Mouse (Mus musculus) limb, embryonic 15.5 days (tissue): ENCODE results near the gene Tmem56. TPM values are rescaled to one million over a fixed set of nuclear protein-coding genes. Genes with fewer than 3 reads are reported as not detected.
A peak's percentile ranks its signal among the peaks of the same experiment; 100 is the strongest.

Source experiments
- ATAC-seq: fragments of 200-750 bp; cut with Nextera tagmentation; 2 replicates; pipeline ENCODE4 v1.8.0; 2017; ENCODE audit warnings: low read depth, moderate TSS enrichment; ENCODE audit not compliant: insufficient number of reproducible peaks, low FRiP score, low TSS enrichment
- H3K27ac ChIP-seq: fragments of 300-500 bp; sonication (generic); 2 replicates; pipeline ENCODE4 v1.5.1; 2015; ENCODE audit warnings: moderate library complexity, mild to moderate bottlenecking, inconsistent platforms
- H3K27me3 ChIP-seq: fragments of 300-500 bp; sonication (generic); 2 replicates; pipeline ENCODE4 v1.6.1; 2015; ENCODE audit warnings: inconsistent platforms
- H3K36me3 ChIP-seq: fragments of 300-500 bp; sonication (generic); 2 replicates; pipeline ENCODE4 v1.6.1; 2015; ENCODE audit warnings: inconsistent platforms
- H3K4me1 ChIP-seq: fragments of 300-500 bp; sonication (generic); 2 replicates; pipeline ENCODE4 v1.6.1; 2015; ENCODE audit warnings: inconsistent platforms
- H3K4me2 ChIP-seq: fragments of 300-500 bp; sonication (generic); 2 replicates; pipeline ENCODE4 v1.6.1; 2015; ENCODE audit warnings: mild to moderate bottlenecking, inconsistent platforms
- H3K4me3 ChIP-seq: fragments of 300-500 bp; sonication (generic); 2 replicates; pipeline ENCODE4 v1.5.1; 2015; ENCODE audit warnings: mild to moderate bottlenecking, inconsistent platforms
- H3K9ac ChIP-seq: fragments of 300-500 bp; sonication (generic); 2 replicates; pipeline ENCODE4 v1.6.1; 2015; ENCODE audit warnings: inconsistent platforms
- H3K9me3 ChIP-seq: fragments of 300-500 bp; sonication (generic); 2 replicates; pipeline ENCODE4 v1.6.1; 2016; ENCODE audit warnings: inconsistent platforms
- WGBS: fragments of 180-500 bp; shearing (Covaris S2); methylation state at CpG from one replicate; pipeline ENCODE4 v1.1.7; 2015; 5-methylcytosine and 5-hydroxymethylcytosine counted together
- polyA plus RNA-seq: library from polyadenylated mRNA; unstranded; fragments of >200 nt; fragmentation: Nextera tagmentation; extraction: Ambion mirVana; gene quantifications from 2 replicates; pipeline ENCODE4 v1.2.1, GENCODE M21; 2015

Tmem56 gene
- polyA plus RNA-seq, 1 experiment from 2014 or later, result 1.3 TPM

DNA sequence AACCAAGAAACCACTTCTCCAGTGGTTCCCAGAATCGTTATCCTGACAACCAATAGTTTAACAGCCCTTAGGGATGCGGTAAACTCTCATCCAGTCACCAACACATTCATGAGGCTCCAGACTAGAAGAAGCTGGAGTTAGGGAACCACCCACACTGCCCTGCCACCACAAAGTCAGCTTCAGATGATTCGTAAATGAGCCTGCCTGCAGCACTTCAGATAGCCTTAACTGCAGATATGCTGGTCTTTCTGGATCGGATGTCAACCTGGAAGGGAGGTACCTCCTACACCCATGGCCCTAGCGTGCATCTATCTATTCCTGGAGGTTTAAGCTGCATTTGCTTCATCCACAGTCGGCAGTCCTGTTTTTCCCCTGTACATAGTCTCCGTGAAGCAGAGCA lies 60.9 kb downstream of the Tmem56 start:
- no peaks in the 10 kb centered on the region for H3K9me3 ChIP-seq
- H3K27ac ChIP-seq, result no peak overlapping the region
- ATAC-seq, result no peak
- H3K27me3 ChIP-seq, result no peaks in the 10 kb centered on the region
- no peaks in the 10 kb centered on the region for H3K4me1 ChIP-seq
- WGBS, result 66% methylated on average over 7 of the region's 7 CpGs
- H3K4me2 ChIP-seq, result no peak overlapping the region
- no peak overlapping the region for H3K4me3 ChIP-seq
- no peak overlapping the region for H3K9ac ChIP-seq
- H3K36me3 ChIP-seq, result no peaks in the 10 kb centered on the region

- WGBS, result 74% methylated on average over 6 of the region's 6 CpGs
Measured at GRCm38 (mm10) chr3:121217011-121217410, 65.9 kb downstream of the Tmem56 start.

DNA sequence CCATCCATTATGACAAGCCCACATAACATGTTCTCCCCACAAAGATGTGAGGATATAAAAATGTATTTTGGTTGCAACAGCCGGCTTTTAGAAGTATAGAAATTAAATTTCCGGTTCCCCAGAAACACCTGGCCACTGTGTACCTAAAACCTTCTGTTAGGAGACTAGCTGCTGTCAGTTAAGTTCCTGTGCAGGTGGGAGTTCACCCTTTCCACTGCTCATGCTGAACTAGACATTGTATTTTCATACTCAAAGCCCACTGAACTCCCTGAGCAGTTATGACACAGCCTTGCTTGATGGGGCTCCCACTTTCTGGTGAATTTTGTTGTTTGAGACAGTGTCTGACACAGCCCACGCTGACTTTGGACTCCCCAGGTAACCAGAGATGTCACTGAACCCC lies 69.4 kb downstream of the Tmem56 start:
- Histone ChIP-seq H3K27me3 (no peaks in the 10 kb centered on the region), H3K27ac (no peak overlapping the region), H3K4me3 (no peak overlapping the region), H3K9me3 (no peaks in the 10 kb centered on the region), H3K36me3 (no peaks in the 10 kb centered on the region), H3K4me1 (no peaks in the 10 kb centered on the region), H3K4me2 (no peak overlapping the region), H3K9ac (no peak overlapping the region)
- 67% methylated on average over 3 of the region's 3 CpGs for WGBS
- ATAC-seq, result no peak

More at GRCm38 (mm10) chr3:121217011-121217410, 65.9 kb downstream of the Tmem56 start:
- H3K9me3 ChIP-seq, result no peaks in the 10 kb centered on the region
- no peaks in the 10 kb centered on the region for H3K36me3 ChIP-seq
- no peaks in the 10 kb centered on the region for H3K4me1 ChIP-seq
- H3K4me3 ChIP-seq, result no peak overlapping the region
- no peaks in the 10 kb centered on the region for H3K27me3 ChIP-seq
- H3K27ac ChIP-seq, result no peak overlapping the region
- no peak for ATAC-seq
- H3K4me2 ChIP-seq, result no peak overlapping the region
- H3K9ac ChIP-seq, result no peak overlapping the region

DNA sequence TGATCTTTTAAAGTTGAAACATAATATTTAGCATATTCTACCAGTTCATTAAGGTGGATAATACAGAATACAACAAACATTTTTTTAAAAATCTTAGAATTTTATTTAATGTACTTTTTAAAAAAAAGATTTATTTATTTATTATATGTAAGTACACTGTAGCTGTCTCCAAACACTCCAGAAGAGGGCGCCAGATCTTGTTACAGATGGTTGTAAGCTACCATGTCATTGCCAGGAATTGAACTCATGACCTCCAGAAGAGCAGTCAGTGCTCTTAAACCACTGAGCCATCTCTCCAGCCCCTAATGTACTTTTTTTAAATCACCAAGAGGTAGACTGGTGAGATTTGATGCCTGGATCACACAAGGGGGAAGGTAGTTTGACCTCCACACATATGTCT lies 70.7 kb downstream of the Tmem56 start:
- no peaks in the 10 kb centered on the region for H3K9me3 ChIP-seq
- no peak for ATAC-seq
- whole genome bisulfite sequencing, result 44% methylated on average over 1 of the region's 1 CpGs
- no peaks in the 10 kb centered on the region for H3K27me3 ChIP-seq
- no peaks in the 10 kb centered on the region for H3K36me3 ChIP-seq
- H3K4me1 ChIP-seq, result no peaks in the 10 kb centered on the region
- H3K9ac ChIP-seq, result no peak overlapping the region
- no peak overlapping the region for H3K4me2 ChIP-seq
- H3K27ac ChIP-seq, result no peak overlapping the region
- H3K4me3 ChIP-seq, result no peak overlapping the region

GRCm38 (mm10) chr3:121208994-121209393 lies 73.9 kb downstream of the Tmem56 start:
- Histone ChIP-seq H3K4me2 (no peak overlapping the region), H3K9ac (no peak overlapping the region), H3K36me3 (no peaks in the 10 kb centered on the region), H3K27me3 (no peaks in the 10 kb centered on the region), H3K27ac (no peak overlapping the region), H3K4me1 (no peaks in the 10 kb centered on the region; the same call in 1 of the 2 replicates), H3K9me3 (no peaks in the 10 kb centered on the region), H3K4me3 (no peak overlapping the region)
- ATAC-seq, result no peak
- 86% methylated on average over 5 of the region's 5 CpGs for WGBS

DNA sequence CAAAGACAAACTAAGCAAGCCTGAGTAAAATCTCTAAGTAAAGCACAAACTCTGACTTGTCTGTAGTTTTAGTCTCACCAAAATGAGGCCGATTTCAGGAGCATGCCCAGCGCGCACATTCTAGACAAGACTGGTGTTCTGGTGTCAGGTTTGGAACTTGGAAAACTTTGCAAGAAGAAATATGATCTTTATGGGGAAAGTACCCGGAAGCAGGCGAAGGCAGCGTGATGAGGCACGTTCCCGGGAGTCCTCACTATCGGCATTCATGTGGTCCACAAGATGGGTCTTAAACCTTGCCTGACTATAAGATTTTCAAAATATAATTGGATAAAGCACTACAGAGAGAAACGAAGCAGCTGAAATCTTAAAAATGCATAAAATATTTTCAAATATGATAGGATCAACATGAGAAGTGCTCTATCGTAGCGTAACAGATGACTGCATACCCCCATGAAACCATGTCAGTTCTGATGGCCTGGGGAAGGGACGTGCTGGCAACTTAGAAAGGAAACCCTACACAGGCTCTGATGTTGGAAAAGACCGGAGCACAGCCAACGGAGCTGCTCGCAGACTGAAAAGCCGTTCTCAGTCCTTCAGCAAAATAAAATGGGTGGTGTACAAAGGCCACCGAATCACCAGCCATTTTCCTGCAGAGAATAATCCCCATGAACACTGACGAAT lies 76.6 kb downstream of the Tmem56 start:
- H3K4me3 ChIP-seq, result no peak overlapping the region
- peak overlapping the region; percentile 30; the same call in 1 of the 2 replicates for H3K27ac ChIP-seq
- H3K9ac ChIP-seq, result no peak overlapping the region
- H3K4me1 ChIP-seq, result no peaks in the 10 kb centered on the region; the same call in 1 of the 2 replicates
- 48% methylated on average over 19 of the region's 19 CpGs for WGBS
- no peaks in the 10 kb centered on the region for H3K9me3 ChIP-seq
- H3K27me3 ChIP-seq, result no peaks in the 10 kb centered on the region
- peak overlapping the region; percentile 31; the same call in 1 of the 2 replicates for H3K4me2 ChIP-seq
- no peak for ATAC-seq
- H3K36me3 ChIP-seq, result no peaks in the 10 kb centered on the region

DNA sequence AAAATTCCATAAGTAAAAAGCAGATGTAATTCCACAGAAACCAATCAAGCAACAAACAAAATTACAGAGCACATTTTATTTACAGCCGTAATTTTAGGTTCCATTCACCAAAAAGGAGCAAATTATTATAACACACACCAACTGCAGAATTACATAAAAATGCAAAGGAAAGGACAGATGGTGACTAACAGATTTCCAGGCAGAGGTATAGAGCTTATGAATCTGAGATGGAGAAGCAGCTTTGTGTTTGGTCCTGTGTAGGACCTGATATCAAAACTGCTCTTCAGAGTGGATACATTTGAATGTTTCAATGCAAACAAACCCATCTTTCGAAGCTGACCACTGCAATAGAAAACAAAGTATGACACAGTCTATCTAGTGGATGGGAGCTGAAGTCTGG lies 80.3 kb downstream of the Tmem56 start:
- Histone ChIP-seq H3K9ac (no peak overlapping the region), H3K4me1 (no peaks in the 10 kb centered on the region; the same call in 1 of the 2 replicates), H3K27me3 (no peaks in the 10 kb centered on the region), H3K4me3 (no peak overlapping the region), H3K4me2 (no peak overlapping the region), H3K9me3 (no peaks in the 10 kb centered on the region), H3K36me3 (no peaks in the 10 kb centered on the region), H3K27ac (no peak overlapping the region)
- 63% methylated on average over 2 of the region's 2 CpGs for WGBS
- no peak for ATAC-seq

DNA sequence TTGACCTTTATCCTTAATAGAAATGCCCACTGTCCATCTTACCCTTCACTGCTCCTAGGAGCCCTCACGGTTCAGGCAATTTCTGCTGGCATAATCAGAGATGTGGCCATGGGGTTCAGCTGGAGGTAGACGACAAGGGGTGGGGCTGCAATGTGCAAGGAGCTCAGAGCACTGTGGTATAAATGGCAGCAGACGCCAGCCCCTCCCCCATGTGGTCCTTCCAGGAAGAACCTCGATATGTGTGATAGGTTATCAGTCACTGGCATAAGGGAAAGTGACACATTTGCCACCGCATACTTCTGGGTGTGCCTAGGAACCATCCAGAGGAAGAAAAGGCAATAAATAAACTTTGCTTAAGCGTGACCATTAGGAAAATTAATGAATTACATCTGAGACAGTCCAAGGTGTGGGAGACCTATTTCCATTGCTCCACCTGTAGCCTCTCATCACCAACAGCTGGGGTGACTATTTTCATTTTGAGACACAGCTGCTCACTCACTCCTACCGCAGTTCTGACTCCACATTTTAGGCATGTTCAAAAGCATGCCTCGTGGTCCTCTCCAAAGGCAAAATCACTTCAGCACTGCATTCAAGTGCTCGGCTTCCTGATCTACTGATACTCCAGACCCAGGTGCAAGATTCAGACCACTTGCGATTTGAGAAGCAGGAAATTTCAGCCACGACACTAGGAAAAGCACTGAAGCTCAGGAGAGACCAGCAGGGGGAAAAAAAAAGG lies 81.7 kb downstream of the Tmem56 start:
- Histone ChIP-seq H3K36me3 (no peaks in the 10 kb centered on the region), H3K9me3 (no peaks in the 10 kb centered on the region), H3K4me1 (no peaks in the 10 kb centered on the region; the same call in 1 of the 2 replicates), H3K27me3 (no peaks in the 10 kb centered on the region), H3K4me3 (no peak overlapping the region), H3K4me2 (no peak overlapping the region), H3K27ac (no peak overlapping the region), H3K9ac (no peak overlapping the region)
- no peak for ATAC-seq
- WGBS, result 51% methylated on average over 11 of the region's 11 CpGs

GRCm38 (mm10) chr3:121189199-121189598 lies 93.7 kb downstream of the Tmem56 start:
- H3K36me3 ChIP-seq, result no peaks in the 10 kb centered on the region
- no peaks in the 10 kb centered on the region for H3K27me3 ChIP-seq
- H3K4me3 ChIP-seq, result no peak overlapping the region
- H3K4me2 ChIP-seq, result no peak overlapping the region
- no peaks in the 10 kb centered on the region for H3K9me3 ChIP-seq
- WGBS, result 80% methylated on average over 2 of the region's 2 CpGs
- ATAC-seq, result no peak
- no peaks in the 10 kb centered on the region for H3K4me1 ChIP-seq
- no peak overlapping the region for H3K27ac ChIP-seq
- no peak overlapping the region for H3K9ac ChIP-seq

- Histone ChIP-seq H3K4me1 (no peaks in the 10 kb centered on the region), H3K27me3 (no peaks in the 10 kb centered on the region), H3K27ac (no peak overlapping the region), H3K9me3 (no peaks in the 10 kb centered on the region), H3K36me3 (no peaks in the 10 kb centered on the region), H3K4me3 (no peak overlapping the region), H3K4me2 (no peak overlapping the region), H3K9ac (no peak overlapping the region)
- no peak for ATAC-seq
- WGBS, result 86% methylated on average over 7 of the region's 7 CpGs
Measured at GRCm38 (mm10) chr3:121187510-121187909, 95.4 kb downstream of the Tmem56 start.

DNA sequence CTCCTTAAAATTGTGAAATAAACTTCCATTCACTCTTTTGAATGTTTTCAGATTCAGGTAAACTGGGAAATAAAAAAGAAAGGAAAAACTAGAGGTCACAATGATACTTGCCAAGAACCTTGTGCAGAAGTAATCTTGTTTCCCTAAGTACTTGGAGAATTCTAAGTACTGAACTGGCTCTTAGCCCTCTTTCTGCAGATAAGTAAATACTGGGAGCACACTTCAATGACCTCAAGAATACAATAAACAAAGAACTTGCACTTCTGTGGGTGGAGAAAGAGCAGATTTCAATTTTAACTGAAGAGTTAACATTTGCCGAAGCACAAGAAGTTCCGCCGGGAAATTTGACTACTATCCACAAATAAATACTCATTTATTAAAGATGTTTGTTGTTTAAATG lies 96.0 kb downstream of the Tmem56 start:
- Histone ChIP-seq H3K4me2 (no peak overlapping the region), H3K9ac (no peak overlapping the region), H3K4me1 (no peaks in the 10 kb centered on the region), H3K27ac (no peak overlapping the region), H3K4me3 (no peak overlapping the region), H3K9me3 (no peaks in the 10 kb centered on the region), H3K36me3 (no peaks in the 10 kb centered on the region), H3K27me3 (no peaks in the 10 kb centered on the region)
- ATAC-seq, result no peak
- WGBS, result 88% methylated on average over 3 of the region's 3 CpGs

DNA sequence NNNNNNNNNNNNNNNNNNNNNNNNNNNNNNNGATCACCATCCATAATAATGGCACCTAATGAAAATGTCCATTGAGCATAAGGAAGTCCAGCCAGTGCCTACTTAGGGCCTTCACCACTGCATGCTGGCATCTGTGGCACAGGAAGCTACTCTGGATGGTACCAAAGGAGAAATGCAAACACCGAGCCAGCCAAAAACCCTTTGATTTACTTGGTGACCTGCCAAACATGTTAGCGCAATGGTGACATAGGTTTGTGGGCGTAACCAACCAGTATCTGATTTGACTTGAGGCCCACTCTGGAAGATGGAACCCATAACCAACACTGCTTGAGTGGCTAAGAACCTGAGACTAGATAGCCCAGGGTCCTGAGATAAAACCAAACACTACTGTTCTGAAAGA lies 97.7 kb downstream of the Tmem56 start:
- ATAC-seq, result no peak
- Histone ChIP-seq H3K36me3 (no peaks in the 10 kb centered on the region), H3K27ac (no peak overlapping the region), H3K4me1 (no peaks in the 10 kb centered on the region), H3K27me3 (no peaks in the 10 kb centered on the region), H3K4me3 (no peak overlapping the region), H3K9ac (no peak overlapping the region), H3K9me3 (no peaks in the 10 kb centered on the region), H3K4me2 (no peak overlapping the region)
- whole genome bisulfite sequencing, result 89% methylated on average over 3 of the region's 3 CpGs
